Mouse (Mus musculus): ENCODE measurements at regions not wholly inside any gene's neighbourhood (a gene's known extent, or its start where the extent isn't known, plus 50 kb on each side); places are given as distances from the start of the nearest gene placed in this dataset.

GRCm38 (mm10) chr5:45082601-45083000 lies 283.1 kb upstream of the Ldb2 start:
- no peak for TF ChIP-seq CTCF (conservative IDR thresholded peaks at IDR 0.05 in 1 of 2, IDR thresholded peaks at IDR 0.05 in 1 of 2; ENCODE audit: low read depth in 2 of 2, low read length in 2 of 2)
- TF ChIP-seq SMC3 (IDR thresholded peaks at IDR 0.05; ENCODE audit: low read depth, low read length) = no peak
- no peak for TF ChIP-seq MYC (IDR thresholded peaks at IDR 0.05; ENCODE audit: low read depth, low read length)
- no peak for TF ChIP-seq HCFC1 (IDR thresholded peaks at IDR 0.05; ENCODE audit: low read depth, low read length)
- TF ChIP-seq POLR2A (IDR thresholded peaks at IDR 0.05; ENCODE audit: low read depth, low read length) = no peak
- TF ChIP-seq E2F4 (IDR thresholded peaks at IDR 0.05; ENCODE audit: insufficient replicate concordance, low read depth, low read length) = no peak
- no peak for TF ChIP-seq TBP (conservative IDR thresholded peaks at IDR 0.05; ENCODE audit: low read depth, low read length)
- TF ChIP-seq MXI1 (IDR thresholded peaks at IDR 0.05; ENCODE audit: low read depth, low read length) = no peak
- no peak for TF ChIP-seq EP300 (IDR thresholded peaks at IDR 0.05; ENCODE audit: low read length)
